Mouse (Mus musculus) c-Kit-positive CD71-positive TER-119-negative erythroid progenitor cells, embryonic 14.5 days (primary cell): Measurements from ENCODE around the gene Fam234b.
A peak's percentile ranks its signal among the peaks of the same experiment; 100 is the strongest.

Source experiments
- DNase-seq: peaks from one replicate; pipeline ENCODE4 v3.0.0-alpha.2; 2013; ENCODE audit warnings: low read depth

Fam234b gene

GRCm38 (mm10) chr6:135197921-135198532 is at the start of gene Fam234b, which contains the start of gene Hebp1:
TSS of gene Fam234b (plus strand) at chr6:135197977.
TSS of gene Hebp1 (minus strand) at chr6:135198022.
- DNase-seq: peak; percentile 54

GRCm38 (mm10) chr6:135148506-135148905 is 49.3 kb upstream of the Fam234b start:
- no peak for DNase-seq

GRCm38 (mm10) chr6:135149175-135149574 is 48.6 kb upstream of the Fam234b start:
- DNase-seq: no peak

- DNase-seq: no peak
Observed at GRCm38 (mm10) chr6:135149722-135150121, 48.1 kb upstream of the Fam234b start.

- DNase-seq: no peak
Observed at GRCm38 (mm10) chr6:135150311-135150710, 47.5 kb upstream of the Fam234b start.

- DNase-seq: no peak
Observed at GRCm38 (mm10) chr6:135153719-135154118, 44.1 kb upstream of the Fam234b start.

- DNase-seq: no peak
Observed at GRCm38 (mm10) chr6:135156597-135156996, 41.2 kb upstream of the Fam234b start.

GRCm38 (mm10) chr6:135157496-135157895 is 40.3 kb upstream of the Fam234b start:
- no peak for DNase-seq

- no peak for DNase-seq
Observed at GRCm38 (mm10) chr6:135158509-135158908, 39.3 kb upstream of the Fam234b start.

GRCm38 (mm10) chr6:135161356-135161755 is 36.4 kb upstream of the Fam234b start:
- DNase-seq: no peak

- DNase-seq: no peak
Observed at GRCm38 (mm10) chr6:135162311-135162710, 35.5 kb upstream of the Fam234b start.

- no peak for DNase-seq
Observed at GRCm38 (mm10) chr6:135162861-135163260, 34.9 kb upstream of the Fam234b start.

GRCm38 (mm10) chr6:135165191-135165590 is 32.6 kb upstream of the Fam234b start:
- DNase-seq: peak; percentile 49

- DNase-seq: peak; percentile 82
Observed at GRCm38 (mm10) chr6:135165706-135166105, 32.1 kb upstream of the Fam234b start.

- DNase-seq: peak; percentile 53
Observed at GRCm38 (mm10) chr6:135166262-135166661, 31.5 kb upstream of the Fam234b start.

GRCm38 (mm10) chr6:135166712-135167111 is 31.1 kb upstream of the Fam234b start:
- peak; percentile 52 for DNase-seq

- DNase-seq: peak; percentile 76
Observed at GRCm38 (mm10) chr6:135167380-135168311, 30.1 kb upstream of the Fam234b start.

GRCm38 (mm10) chr6:135168471-135168870 is 29.3 kb upstream of the Fam234b start:
- DNase-seq: no peak

- DNase-seq: no peak
Observed at GRCm38 (mm10) chr6:135169246-135169645, 28.5 kb upstream of the Fam234b start.

- no peak for DNase-seq
Observed at GRCm38 (mm10) chr6:135171736-135172135, 26.0 kb upstream of the Fam234b start.

GRCm38 (mm10) chr6:135175014-135175413 is 22.8 kb upstream of the Fam234b start:
- no peak for DNase-seq

- DNase-seq: no peak
Observed at GRCm38 (mm10) chr6:135177271-135177670, 20.5 kb upstream of the Fam234b start.

GRCm38 (mm10) chr6:135178599-135178998 is 19.2 kb upstream of the Fam234b start:
- DNase-seq: no peak
